Mouse (Mus musculus) cerebellum, adult 9-10 months (tissue): ENCODE results near the gene Msantd3.

Experiments
- DNase-seq: peaks from one replicate; pipeline ENCODE4 v3.0.0; 2022

Msantd3 gene

GRCm38 (mm10) chr4:48555729-48556128, 16.0 kb downstream of the Msantd3 start:
- DNase-seq: no peak

DNA sequence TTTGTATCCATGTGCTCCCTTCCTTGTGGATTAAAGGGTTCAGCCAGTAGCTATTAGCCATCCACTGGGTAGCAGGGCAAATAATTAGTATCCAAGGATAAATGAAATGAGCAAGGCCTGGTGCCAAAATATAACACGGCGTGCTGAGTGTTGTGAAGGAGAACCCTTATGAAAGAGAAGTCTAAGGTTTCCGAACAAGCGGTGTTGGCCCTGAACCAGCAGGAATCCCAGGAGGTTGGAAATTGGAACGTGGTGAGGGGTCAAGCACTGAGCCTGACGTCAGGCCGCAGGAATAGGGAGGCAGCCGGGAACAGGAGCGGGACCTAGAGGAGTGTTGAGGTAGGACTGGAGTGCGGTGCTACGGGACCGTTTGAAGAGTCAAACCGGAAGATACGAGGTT, 19.9 kb downstream of the Msantd3 start:
- no peak for DNase-seq

DNA sequence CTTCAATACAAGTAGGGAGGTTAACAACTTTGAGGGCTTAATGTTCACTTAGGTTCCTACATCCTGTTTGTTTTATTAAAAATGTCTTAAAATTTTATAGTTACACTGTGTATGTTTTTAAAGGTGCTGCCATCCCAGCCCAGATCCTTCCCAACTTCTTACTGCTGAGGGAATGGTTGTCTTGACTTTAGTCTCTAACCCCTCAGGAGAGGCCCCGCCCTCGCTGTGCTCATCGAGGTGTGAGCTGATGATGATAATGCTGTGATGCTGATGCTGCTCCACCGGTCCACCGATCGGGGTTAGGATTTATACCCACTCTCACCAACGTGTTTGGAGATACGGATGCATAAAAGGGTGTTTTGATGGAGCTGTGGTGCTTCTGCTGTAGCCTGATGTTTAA, 22.1 kb downstream of the Msantd3 start:
- no peak for DNase-seq

DNA sequence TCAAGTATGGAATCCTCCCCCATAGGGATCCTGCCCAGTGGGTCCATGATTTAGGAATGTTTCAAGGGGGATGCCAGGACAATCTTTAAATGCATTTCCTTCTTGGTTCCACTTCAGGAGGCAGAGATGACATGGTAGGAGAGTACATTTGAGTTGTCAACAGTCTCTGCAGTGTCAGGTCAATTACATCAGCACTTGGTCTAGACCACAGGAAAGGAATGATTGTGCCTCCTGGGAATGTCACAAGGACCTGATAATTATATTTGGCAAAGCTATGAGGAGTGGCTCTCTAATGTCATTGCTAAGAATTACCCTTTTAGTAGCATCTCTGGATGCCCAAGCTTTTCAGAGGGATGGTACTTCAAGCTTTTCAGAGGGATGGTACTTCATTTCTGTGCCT, 25.2 kb downstream of the Msantd3 start:
- DNase-seq: no peak

- DNase-seq: no peak
Measured at GRCm38 (mm10) chr4:48576361-48576760, 36.6 kb downstream of the Msantd3 start.

GRCm38 (mm10) chr4:48577831-48578230, 38.1 kb downstream of the Msantd3 start:
- no peak for DNase-seq

DNA sequence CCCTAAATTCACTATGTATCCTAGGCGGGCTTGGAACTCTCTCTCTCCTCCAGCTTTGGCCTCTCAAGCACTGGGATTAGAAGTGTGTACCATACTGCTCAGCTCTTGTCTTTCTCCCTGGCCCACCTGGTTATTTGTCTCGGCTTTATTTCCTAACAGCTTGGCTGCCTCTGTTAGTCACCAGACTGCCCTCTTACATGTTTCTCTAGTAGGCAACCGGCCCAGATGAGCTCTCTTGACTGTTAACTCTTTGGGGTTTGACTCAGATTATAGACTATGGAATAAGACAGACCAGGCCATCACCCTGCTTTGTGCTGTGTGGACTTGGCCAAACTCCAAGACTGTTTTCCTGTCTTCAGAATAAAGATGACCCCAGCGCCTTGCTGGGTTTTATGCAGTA, 38.7 kb downstream of the Msantd3 start:
- DNase-seq: no peak

- DNase-seq: no peak
Measured at GRCm38 (mm10) chr4:48579475-48580110, 39.9 kb downstream of the Msantd3 start.

GRCm38 (mm10) chr4:48581201-48581600, 41.5 kb downstream of the Msantd3 start:
- DNase-seq: no peak

DNA sequence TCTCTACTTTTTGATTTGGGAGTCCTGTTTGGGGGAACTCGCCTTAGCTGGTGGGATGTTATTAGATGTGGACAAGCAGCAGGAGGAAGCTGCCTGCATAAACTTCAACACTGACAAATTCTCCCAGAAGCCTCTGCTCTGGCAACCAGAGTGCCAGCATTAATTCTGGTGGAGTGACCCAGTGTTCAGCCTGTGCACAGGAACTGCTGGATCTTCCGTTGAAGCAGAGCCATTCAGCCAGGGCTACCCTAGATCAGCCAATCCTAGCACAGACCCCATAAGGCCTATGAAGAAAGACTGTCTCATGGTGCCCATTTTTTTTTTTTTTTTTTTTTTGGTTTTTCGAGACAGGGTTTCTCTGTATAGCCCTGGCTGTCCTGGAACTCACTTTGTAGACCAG, 42.3 kb downstream of the Msantd3 start:
- DNase-seq: no peak

DNA sequence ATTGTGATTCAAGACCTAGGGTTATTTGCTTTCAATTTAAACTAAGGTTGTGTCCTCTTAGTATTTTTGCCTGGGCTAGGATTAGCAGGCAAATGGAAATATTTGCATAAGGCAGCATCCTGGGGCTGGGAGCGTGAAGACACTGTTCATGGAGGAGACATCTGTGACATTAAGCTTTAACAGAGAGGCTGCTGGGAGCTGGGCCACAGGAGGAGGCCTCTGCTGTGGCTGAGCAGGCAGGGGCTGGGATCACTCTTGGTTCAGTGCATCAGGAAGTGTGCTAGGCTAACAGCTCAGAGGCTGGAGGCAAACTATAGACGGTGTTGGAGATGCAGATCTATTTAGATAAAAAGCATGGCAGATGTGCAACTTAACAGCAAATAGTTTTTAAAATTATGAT, 43.2 kb downstream of the Msantd3 start:
- no peak for DNase-seq

GRCm38 (mm10) chr4:48584421-48585240, 44.9 kb downstream of the Msantd3 start, which contains the start of gene Tmeff1:
TSS of gene Tmeff1 (plus strand) at chr4:48585174.
- no peak for DNase-seq

DNA sequence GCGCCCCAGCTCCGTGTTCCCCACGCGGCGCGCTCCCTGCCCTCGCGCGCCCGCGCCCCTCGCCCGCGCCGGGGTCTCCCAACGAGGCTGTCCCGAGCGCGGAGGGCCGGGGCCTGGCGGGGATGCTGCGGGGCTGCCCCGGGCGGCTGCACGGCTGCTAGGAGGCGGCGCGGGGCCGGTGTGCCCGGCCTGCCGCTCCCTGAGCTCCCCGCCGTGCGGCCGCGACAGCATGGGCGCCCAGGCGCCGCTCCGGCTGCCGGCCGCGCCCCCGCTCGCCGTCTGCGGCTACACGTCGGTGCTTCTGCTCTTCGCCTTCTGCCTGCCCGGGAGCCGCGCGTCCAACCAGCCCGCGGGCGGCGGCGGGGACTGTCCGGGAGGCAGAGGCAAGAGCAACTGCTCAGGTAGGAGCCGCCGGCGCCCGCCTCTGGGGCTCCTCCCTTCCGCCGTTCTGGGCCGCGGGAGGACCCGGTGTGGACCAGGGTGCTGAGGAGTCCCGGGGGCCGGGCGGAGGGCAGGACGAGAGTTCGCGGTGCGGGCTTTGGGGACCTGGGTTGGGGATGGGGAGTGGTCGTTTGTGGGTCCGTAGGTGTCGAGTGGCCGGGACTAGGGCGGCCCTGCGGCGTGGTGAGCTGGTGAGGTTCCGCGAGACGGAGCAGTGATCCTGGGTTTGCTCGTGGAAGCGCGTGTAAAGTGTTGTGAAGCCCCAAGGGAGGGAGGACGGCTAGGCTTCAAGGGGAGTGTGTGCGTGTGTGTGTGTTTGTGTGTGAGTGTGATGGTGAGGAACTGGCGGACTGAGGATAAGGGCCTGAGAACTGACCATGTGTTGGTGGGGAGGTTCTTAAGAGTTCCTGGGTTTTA, 45.7 kb downstream of the Msantd3 start:
- DNase-seq: no peak

GRCm38 (mm10) chr4:48586099-48586821, 46.5 kb downstream of the Msantd3 start:
- DNase-seq: no peak

GRCm38 (mm10) chr4:48587526-48587925, 47.8 kb downstream of the Msantd3 start:
- DNase-seq: no peak

GRCm38 (mm10) chr4:48588576-48588975, 48.8 kb downstream of the Msantd3 start:
- DNase-seq: no peak

GRCm38 (mm10) chr4:48590862-48591261, 51.1 kb downstream of the Msantd3 start:
- no peak for DNase-seq

GRCm38 (mm10) chr4:48591390-48591789, 51.7 kb downstream of the Msantd3 start:
- no peak for DNase-seq

DNA sequence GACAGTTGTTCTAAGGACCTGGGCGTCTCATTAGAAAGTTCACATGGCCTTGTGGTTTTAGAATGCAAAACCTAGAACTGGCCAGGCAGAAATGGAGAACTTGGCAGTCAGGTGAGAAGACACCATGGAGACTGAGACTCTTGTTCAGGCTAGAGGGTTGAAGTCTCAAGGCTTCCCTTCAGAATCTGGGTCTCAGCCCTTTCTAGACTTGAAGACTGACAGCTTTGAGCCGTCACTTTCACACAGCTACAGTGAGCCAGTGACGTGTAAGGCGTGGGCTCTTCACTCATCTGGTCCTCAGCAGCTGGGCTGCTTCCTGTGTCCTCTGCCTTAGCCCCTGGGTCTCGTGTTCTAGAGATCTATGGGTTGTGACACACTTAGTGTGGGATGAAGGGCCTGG, 52.6 kb downstream of the Msantd3 start:
- DNase-seq: no peak

DNA sequence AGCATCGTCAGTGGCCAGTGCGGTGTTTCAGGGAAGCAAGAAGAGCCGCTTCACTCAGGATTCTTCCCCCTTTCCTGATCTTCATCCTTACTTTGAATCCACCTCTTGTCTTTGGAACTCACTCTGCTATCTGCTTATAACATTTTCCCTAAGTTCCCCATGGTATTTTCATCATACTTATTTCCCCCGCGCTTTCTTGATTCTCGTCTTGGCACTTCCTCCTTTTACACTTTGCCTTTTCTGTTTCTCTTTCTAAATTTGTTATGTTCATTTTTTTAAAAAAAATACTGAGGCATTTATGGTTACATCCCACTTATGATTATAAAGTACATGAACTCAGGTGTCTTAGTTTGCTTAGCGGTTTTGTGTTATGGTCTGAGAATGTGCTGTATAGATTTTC, 53.1 kb downstream of the Msantd3 start:
- no peak for DNase-seq

DNA sequence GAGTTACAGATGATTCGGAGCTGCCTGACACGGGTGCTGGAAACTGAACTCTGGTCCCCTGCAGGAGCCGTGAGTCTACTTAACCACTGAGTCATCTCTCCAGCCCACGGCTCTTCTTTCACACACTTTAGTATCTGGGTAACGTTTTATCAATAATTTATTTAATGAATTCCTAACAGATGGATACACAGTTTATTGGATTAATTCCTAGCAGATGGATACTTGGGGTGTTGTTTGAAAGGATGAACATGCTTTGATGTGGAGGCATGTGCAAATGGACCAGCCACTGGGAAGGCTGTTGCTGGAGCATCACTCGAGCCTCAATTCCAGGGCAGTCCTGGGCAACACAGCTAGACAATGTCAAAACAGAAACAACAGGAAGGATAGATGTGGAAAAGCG, 56.4 kb downstream of the Msantd3 start:
- DNase-seq: no peak

- DNase-seq: no peak
Measured at GRCm38 (mm10) chr4:48605650-48606049, 65.9 kb downstream of the Msantd3 start.

- DNase-seq: no peak
Measured at GRCm38 (mm10) chr4:48609485-48609884, 69.8 kb downstream of the Msantd3 start.
